Mouse (Mus musculus) lung, postnatal 0 days (tissue): ENCODE measurements around the gene Cdh1. TPM values are rescaled to one million over a fixed set of nuclear protein-coding genes. Genes with fewer than 3 reads are reported as not detected.

Source experiments
- ATAC-seq: fragments of 200-750 bp; cut with Nextera tagmentation; 2 replicates; pipeline ENCODE4 v1.8.0; 2017; ENCODE audit warnings: moderate library complexity
- DNase-seq: peaks from one replicate; pipeline ENCODE4 v3.0.0-alpha.2; 2016; ENCODE audit warnings: low spot score
- H3K27ac ChIP-seq: fragments of 300-500 bp; sonication (generic); 2 replicates; pipeline ENCODE4 v1.5.1; 2014; ENCODE audit warnings: antibody characterized with exemption, mild to moderate bottlenecking, low read length, mixed read lengths
- H3K27me3 ChIP-seq: fragments of 300-500 bp; sonication (generic); replicated peaks from 2 replicates; pipeline ENCODE4 v1.6.1; 2014; ENCODE audit warnings: low read length, mixed read lengths; ENCODE audit not compliant: insufficient read depth
- H3K36me3 ChIP-seq: fragments of 300-500 bp; sonication (generic); 2 replicates; pipeline ENCODE4 v1.6.1; 2014; ENCODE audit warnings: low read length, mixed read lengths; ENCODE audit not compliant: insufficient read depth
- H3K4me1 ChIP-seq: fragments of 300-500 bp; sonication (generic); 2 replicates; pipeline ENCODE4 v1.6.1; 2014; ENCODE audit warnings: antibody characterized with exemption, low read depth, low read length, mixed read lengths; ENCODE audit not compliant: insufficient read depth
- H3K4me2 ChIP-seq: fragments of 300-500 bp; sonication (generic); replicated peaks from 2 replicates; pipeline ENCODE4 v1.6.1; 2014; ENCODE audit warnings: low read depth, mild to moderate bottlenecking, low read length, moderate library complexity, mixed read lengths
- H3K4me3 ChIP-seq: fragments of 300-500 bp; sonication (generic); 2 replicates; pipeline ENCODE4 v1.5.1; 2014; ENCODE audit warnings: low read depth, low read length
- H3K9ac ChIP-seq: fragments of 300-500 bp; sonication (generic); replicated peaks from 2 replicates; pipeline ENCODE4 v1.6.1; 2014; ENCODE audit warnings: low read depth, mild to moderate bottlenecking
- H3K9me3 ChIP-seq: fragments of 300-500 bp; sonication (generic); 2 replicates; pipeline ENCODE4 v1.6.1; 2016; ENCODE audit warnings: low read length, mixed read lengths
- CTCF ChIP-seq: IDR thresholded peaks from 2 replicates; pipeline ENCODE4 v1.5.1; 2016; ENCODE audit warnings: antibody characterized with exemption, mild to moderate bottlenecking
- EP300 ChIP-seq: IDR thresholded peaks from 2 replicates; pipeline ENCODE4 v1.6.1; 2016; ENCODE audit warnings: antibody characterized with exemption, mild to moderate bottlenecking, control low read depth
- WGBS: fragments of 180-500 bp; shearing (Covaris S2); extraction: QIAGEN DNeasy Blood & Tissue Kit; methylation state at CpG from one replicate; pipeline ENCODE4 v1.1.7; 2014; 5-methylcytosine and 5-hydroxymethylcytosine counted together
- polyA plus RNA-seq: library from polyadenylated mRNA; unstranded; fragments of >200 nt; fragmentation: Nextera tagmentation; extraction: Ambion mirVana; gene quantifications from 2 replicates; pipeline ENCODE4 v1.2.1, GENCODE M21; 2015

Cdh1 gene
- polyA plus RNA-seq, 1 experiment from 2014 or later: 88.2 TPM

DNA sequence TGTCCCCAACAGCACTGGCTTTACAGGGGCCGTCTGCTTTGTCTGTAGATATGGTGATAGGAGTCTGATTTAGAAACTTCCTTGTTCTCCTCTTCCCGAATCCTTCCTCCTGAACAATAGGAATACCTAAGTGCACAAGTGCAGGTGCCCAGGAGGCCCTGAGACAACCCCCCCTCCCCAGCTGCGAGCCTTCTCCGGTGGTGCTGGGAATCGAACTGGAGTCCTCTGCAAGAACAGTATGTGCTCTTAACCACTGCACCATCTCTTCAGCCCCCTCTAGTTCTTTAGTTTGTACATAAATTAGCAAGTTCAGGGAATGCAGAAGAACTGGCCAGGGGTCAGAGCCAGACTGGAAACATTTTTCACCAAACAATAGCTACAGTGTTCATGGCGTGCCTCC lies 14.7 kb downstream of the Cdh1 start:
- no peak overlapping the region for H3K4me3 ChIP-seq
- H3K4me1 ChIP-seq: peaks cover 15% of the 10 kb centered on the region; the same call in 1 of the 2 replicates
- ATAC-seq (no peak), DNase-seq (no peak)
- 75% methylated on average over 6 of the region's 6 CpGs for WGBS
- H3K4me2 ChIP-seq: no peak overlapping the region
- peak overlapping the region; percentile 80 for H3K27ac ChIP-seq
- no peaks in the 10 kb centered on the region for H3K9me3 ChIP-seq
- H3K36me3 ChIP-seq: no peaks in the 10 kb centered on the region
- TF ChIP-seq CTCF (no peak), EP300 (no peak)
- no peak overlapping the region for H3K9ac ChIP-seq
- no peaks in the 10 kb centered on the region for H3K27me3 ChIP-seq

- Histone ChIP-seq H3K9me3 (no peaks in the 10 kb centered on the region), H3K36me3 (no peaks in the 10 kb centered on the region), H3K9ac (no peak overlapping the region), H3K27ac (peak overlapping the region; percentile 80), H3K4me3 (no peak overlapping the region), H3K4me1 (peaks cover 18% of the 10 kb centered on the region; the same call in 1 of the 2 replicates), H3K4me2 (no peak overlapping the region), H3K27me3 (no peaks in the 10 kb centered on the region)
- DNase-seq (no peak), ATAC-seq (no peak)
- WGBS: 52% methylated on average over 6 of the region's 6 CpGs
- TF ChIP-seq CTCF (peak; percentile 39; the same call in 1 of the 2 replicates), EP300 (no peak)
Measured at GRCm38 (mm10) chr8:106618324-106618723, 15.2 kb downstream of the Cdh1 start.

- no peaks in the 10 kb centered on the region for H3K27me3 ChIP-seq
- no peaks in the 10 kb centered on the region for H3K9me3 ChIP-seq
- ATAC-seq (peak; percentile 77), DNase-seq (peak; percentile 93)
- WGBS: 31% methylated on average over 9 of the region's 9 CpGs
- H3K4me1 ChIP-seq: peaks cover 18% of the 10 kb centered on the region; the same call in 1 of the 2 replicates
- peak overlapping the region; percentile 83 for H3K27ac ChIP-seq
- no peaks in the 10 kb centered on the region for H3K36me3 ChIP-seq
- H3K4me2 ChIP-seq: 0 out of 2 replicates have a peak overlapping the region, but pooled peaks have one; percentile 3
- no peak overlapping the region for H3K9ac ChIP-seq
- no peak overlapping the region for H3K4me3 ChIP-seq
- TF ChIP-seq CTCF: no peak
- TF ChIP-seq EP300: peak; percentile 75
Measured at GRCm38 (mm10) chr8:106619549-106620245, 16.5 kb downstream of the Cdh1 start.

- H3K27me3 ChIP-seq: no peaks in the 10 kb centered on the region
- whole genome bisulfite sequencing: 43% methylated on average over 2 of the region's 2 CpGs
- H3K36me3 ChIP-seq: no peaks in the 10 kb centered on the region
- H3K9me3 ChIP-seq: no peaks in the 10 kb centered on the region
- no peak overlapping the region for H3K4me3 ChIP-seq
- peak overlapping the region; percentile 83 for H3K27ac ChIP-seq
- TF ChIP-seq EP300: no peak
- TF ChIP-seq CTCF: no peak
- H3K4me2 ChIP-seq: no peak overlapping the region
- H3K4me1 ChIP-seq: peaks cover 18% of the 10 kb centered on the region; the same call in 1 of the 2 replicates
- ATAC-seq (peak; percentile 11), DNase-seq (peak; percentile 62)
- no peak overlapping the region for H3K9ac ChIP-seq
Measured at GRCm38 (mm10) chr8:106620488-106620887, 17.3 kb downstream of the Cdh1 start.

- H3K4me3 ChIP-seq: no peak overlapping the region
- no peak overlapping the region for H3K9ac ChIP-seq
- no peak for DNase-seq
- no peaks in the 10 kb centered on the region for H3K27me3 ChIP-seq
- H3K27ac ChIP-seq: peak overlapping the region; percentile 23; the same call in 1 of the 2 replicates
- H3K4me2 ChIP-seq: no peak overlapping the region
- no peaks in the 10 kb centered on the region for H3K9me3 ChIP-seq
- no peaks in the 10 kb centered on the region for H3K36me3 ChIP-seq
- WGBS: 32% methylated on average over 5 of the region's 5 CpGs
- H3K4me1 ChIP-seq: peaks cover 18% of the 10 kb centered on the region; the same call in 1 of the 2 replicates
- no peak for ATAC-seq
- TF ChIP-seq CTCF (no peak), EP300 (no peak)
Measured at GRCm38 (mm10) chr8:106623016-106623415, 19.9 kb downstream of the Cdh1 start.

DNA sequence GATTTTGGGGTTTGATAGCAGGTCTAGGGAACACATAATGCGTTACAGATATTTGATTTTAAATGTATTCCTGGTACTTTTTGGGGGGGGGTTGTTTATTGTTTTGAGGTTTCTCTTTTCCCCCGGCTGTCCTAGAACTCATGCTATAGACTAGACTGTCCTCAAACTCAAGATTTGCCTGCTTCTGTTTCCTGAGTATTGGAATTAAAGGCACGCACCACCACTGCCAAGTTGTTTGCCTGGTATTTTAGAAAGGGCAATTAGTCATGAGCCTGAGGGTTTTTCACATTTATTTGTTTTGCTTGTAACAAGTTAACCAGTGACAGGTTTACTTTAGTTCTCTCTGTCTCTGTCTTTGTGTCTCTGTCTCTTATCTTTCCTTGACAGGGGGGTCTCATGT lies 20.3 kb downstream of the Cdh1 start:
- Histone ChIP-seq H3K27me3 (no peaks in the 10 kb centered on the region), H3K36me3 (no peaks in the 10 kb centered on the region), H3K4me3 (no peak overlapping the region), H3K9me3 (no peaks in the 10 kb centered on the region), H3K9ac (no peak overlapping the region), H3K4me2 (no peak overlapping the region), H3K27ac (peak overlapping the region; percentile 23; the same call in 1 of the 2 replicates), H3K4me1 (peaks cover 18% of the 10 kb centered on the region; the same call in 1 of the 2 replicates)
- ATAC-seq (no peak), DNase-seq (no peak)
- peak; percentile 57 for TF ChIP-seq EP300
- TF ChIP-seq CTCF: no peak
- whole genome bisulfite sequencing: 64% methylated on average over 3 of the region's 3 CpGs
